Mouse (Mus musculus): Measurements from ENCODE around the gene Gm45844. TPM values are rescaled to one million over a fixed set of nuclear protein-coding genes. Genes with fewer than 3 reads are reported as not detected.
"Not testable (repeated sequence)": the region's sequence is repeated elsewhere in the genome, so short reads cannot be mapped to it uniquely, and the experiment has no call there.

Gene Gm45844
- 10 to 100 TPM in 1 of 2 experiments, 1 to 10 TPM in 1; 9.5 to 10.4 TPM for total RNA-seq (2021)

DNA sequence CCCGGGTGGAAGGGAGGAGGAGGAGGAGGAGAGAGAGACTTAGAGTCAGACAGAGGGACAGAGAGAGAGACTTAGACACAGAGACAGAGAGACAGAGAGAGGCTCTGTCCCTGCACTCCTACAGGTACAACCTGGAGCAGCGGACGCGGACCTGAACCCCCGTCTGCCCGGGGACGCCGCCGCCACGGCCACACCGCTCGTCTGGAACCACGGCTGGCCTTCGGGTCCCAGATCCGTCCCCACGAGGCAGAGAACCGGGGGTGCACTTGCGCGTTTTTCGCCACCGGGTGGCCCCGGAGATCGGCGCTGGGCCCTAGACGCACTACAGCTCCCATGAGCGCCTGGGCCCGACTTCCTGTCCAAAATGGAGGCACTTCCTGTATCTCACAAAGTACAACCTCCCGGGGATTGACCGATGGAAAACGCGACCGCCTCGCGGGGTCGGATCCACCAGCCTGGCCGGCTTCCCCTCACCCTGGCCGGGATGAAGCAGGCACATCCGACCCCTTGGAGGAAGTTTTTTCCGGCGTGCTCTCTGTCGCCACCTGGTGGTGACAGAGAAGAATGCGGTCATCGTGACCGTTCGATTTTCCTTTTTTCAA, at the start of gene Gm45844:
Gene Gm45844 (minus strand): TSS at position 324 of the 602 bp plus-strand sequence.
- intact Hi-C loops (cut with DNase I) = loop anchor here (1.0 to 5.0 kb wide), 2 partner anchors 142 to 156 kb away; partner anchors contain the start of genes Zfp773 and Zfp954
- DNase-seq (ENCODE audit: low spot score in 2 of 2) = peak; percentile 93 to 98

DNA sequence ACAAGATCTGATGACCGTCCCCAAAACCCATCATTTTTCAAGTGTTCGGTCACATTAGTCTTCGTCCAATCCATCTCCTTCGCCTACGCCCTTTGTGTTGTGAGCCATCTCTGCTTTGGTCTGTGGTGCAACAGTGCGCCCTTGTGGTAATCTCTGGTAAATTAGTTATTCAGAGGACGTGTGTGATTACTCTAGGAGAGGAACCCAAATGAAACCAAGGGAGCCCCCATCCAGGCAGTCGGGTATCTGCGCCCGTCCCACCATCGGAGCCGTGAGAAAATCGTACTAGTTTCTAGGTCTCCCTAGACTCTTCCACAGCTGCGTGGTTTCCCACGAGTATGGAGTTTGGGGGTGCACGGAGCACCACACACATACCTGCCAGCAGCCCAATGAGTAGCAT, 17.5 kb upstream of the Gm45844 start:
- DNase-seq (ENCODE audit: low spot score in 2 of 2) = peak; percentile 67 to 69
- intact Hi-C loops (cut with DNase I) = loop anchor here (5.0 kb wide), 2 partner anchors 173 to 933 kb away; partner anchors contain the start of genes Zfp78 and Zfp954

DNA sequence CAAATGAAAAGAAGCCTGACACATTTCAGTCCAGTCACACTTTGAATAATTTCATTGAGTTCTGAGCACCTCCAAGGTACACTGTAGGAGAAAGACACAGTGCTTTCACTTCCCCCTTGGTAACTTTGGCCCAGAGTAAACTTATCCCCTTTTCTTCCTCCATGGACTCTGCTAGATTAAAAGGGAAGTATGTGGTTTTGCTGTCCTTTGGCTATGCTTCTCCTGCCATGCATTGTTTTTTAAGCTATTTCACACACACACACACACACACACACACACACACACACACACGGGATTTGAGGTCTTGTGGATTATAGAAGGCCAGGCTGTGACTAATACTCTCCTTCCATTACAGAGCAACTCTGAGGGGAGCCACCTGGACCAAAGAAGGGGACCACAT, 3.3 kb upstream of the Gm45844 start:
- intact Hi-C loops (cut with DNase I) = loop anchor here (5.0 kb wide), 3 partner anchors 344 to 849 kb away; no protein-coding TSS in a partner anchor
- no peak for DNase-seq (ENCODE audit: low spot score in 2 of 2)

DNA sequence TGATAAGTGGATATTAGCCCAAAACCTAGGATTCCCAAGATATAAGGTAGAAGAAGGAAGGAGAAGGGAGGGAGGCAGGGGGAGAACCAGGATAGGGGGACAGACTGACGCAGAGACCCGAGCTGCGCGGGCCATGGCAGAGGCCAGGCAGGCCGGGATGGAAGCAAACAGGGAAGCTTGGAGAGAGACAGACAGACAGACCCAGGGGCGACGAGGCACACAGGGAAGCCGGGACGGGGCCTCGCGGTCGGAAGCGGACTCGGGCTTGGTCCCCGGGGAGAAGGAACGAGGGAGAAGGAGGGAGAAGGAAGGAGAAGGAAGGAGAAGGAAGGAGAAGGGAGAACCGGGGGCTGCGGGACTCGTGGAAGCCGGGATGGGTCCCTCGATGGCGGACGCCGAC, 533 bp downstream of the Gm45844 start:
- intact Hi-C loops (cut with DNase I) = loop anchor here (5.0 kb wide), 1 partner anchor 155 kb away; the partner anchor contains the start of gene Zfp954
- DNase-seq (ENCODE audit: low spot score in 2 of 2) = not testable (repeated sequence)

DNA sequence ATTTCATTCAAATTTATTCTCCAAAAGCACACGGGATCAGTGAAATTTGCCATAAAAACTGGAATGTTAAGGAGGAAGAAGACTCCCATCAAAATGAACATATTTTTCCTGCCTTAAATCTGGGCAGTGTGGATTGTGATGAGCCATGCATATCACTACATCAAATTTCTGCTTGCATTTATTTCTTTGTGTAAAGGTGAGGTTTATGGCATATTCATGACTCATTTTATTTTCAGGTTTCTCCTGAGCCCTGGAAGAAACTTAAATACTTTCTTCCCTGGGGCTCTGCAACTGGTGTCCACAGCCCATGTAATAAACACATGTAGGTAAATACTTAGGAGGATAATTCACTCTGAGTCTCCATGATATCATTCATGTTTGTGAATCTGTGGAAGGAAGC, 30.9 kb downstream of the Gm45844 start, which contains the start of gene Vmn2r29:
Gene Vmn2r29 (minus strand): TSS at position 101 of the 400 bp plus-strand sequence.
- intact Hi-C loops (cut with DNase I); DNase-seq (ENCODE audit: low spot score in 2 of 2): not testable (repeated sequence)

DNA sequence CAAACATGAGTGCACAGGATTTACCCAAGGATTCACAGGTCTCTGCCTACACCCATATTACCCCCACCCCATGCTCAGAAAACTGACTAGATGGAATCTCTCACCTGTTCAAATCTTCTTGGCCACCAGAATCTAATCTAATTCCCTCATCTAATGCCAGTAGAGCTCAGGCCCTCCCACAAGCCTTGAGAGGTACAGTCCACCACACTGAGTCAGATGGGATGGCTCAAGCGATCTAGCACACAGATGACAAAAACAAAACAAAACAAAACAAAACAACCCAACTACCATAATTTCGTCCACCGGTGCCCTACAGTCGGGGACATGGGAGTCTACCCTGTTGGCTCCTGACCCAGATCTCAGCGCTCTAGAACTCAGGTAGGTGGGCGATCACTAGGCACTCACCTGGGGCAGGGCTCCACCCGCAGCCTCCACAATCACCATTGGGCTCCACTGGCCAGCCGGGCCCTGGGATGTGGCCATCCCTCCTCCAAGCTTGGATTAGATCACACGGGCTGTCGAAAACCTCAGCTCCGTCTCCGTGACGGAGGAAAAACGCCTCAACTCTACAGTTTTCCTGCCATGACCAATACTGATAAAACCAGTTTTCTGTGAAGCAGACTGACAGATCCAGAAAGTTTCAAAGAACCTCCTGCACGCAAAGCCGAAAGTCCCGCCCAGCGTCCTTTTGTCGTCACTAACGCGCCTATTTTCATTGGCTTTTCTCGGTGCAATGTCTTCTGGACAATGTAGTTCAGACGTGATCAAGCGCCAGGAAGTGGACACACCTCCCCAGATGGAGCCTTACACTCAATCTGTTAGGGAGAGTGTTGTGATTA, 68.6 kb downstream of the Gm45844 start, which contains the start of gene Zfp772:
Gene Zfp772 (minus strand): TSS at position 686 of the 839 bp plus-strand sequence.
- intact Hi-C loops (cut with DNase I) = not testable (repeated sequence)

DNA sequence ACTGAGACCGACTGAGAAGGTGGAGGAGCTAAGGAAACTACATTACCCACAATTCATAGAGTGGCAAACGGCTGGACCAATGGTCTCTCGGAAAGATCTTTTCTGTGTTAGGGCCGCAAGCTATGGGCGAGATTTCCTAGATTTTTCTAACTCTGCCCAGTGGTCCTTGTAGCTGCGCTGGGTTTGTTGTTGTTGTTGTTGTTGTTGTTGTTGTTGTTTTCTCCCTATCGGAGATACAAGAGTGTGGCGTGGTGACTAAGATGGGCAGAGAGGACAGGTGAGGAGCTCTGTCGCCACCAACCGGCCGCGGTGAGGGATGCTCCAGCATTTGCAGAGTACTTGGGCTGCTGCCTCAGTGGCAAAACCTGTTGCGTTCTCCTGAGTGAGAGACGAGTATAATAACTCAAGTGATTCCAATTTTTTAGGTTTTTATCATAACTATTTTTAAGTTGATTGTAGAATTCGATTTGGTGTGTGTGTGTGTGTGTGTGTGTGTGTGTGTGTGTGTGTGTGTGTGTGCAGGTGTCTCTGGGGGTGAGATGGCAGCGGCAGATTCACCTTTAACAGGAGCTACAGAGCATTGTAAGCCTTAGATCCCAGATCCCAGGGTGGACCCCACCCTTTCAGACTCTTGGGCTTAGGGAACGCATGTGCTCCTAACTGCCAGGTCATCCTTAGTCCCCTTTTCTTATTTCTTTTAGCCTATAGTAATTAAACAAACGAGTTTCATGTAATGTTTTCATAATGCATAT, 89.7 kb downstream of the Gm45844 start:
- DNase-seq (ENCODE audit: low spot score in 2 of 2) = peak; percentile 79 to 86
- intact Hi-C loops (cut with DNase I) = loop anchor here (5.0 to 10.0 kb wide), 2 partner anchors 66 to 244 kb away; partner anchors contain the start of gene Zfp954

More for the DNA sequence above, 68.6 kb downstream of the Gm45844 start, which contains the start of gene Zfp772:
- DNase-seq (ENCODE audit: low spot score in 2 of 2) = peak; percentile 33 to 69

DNA sequence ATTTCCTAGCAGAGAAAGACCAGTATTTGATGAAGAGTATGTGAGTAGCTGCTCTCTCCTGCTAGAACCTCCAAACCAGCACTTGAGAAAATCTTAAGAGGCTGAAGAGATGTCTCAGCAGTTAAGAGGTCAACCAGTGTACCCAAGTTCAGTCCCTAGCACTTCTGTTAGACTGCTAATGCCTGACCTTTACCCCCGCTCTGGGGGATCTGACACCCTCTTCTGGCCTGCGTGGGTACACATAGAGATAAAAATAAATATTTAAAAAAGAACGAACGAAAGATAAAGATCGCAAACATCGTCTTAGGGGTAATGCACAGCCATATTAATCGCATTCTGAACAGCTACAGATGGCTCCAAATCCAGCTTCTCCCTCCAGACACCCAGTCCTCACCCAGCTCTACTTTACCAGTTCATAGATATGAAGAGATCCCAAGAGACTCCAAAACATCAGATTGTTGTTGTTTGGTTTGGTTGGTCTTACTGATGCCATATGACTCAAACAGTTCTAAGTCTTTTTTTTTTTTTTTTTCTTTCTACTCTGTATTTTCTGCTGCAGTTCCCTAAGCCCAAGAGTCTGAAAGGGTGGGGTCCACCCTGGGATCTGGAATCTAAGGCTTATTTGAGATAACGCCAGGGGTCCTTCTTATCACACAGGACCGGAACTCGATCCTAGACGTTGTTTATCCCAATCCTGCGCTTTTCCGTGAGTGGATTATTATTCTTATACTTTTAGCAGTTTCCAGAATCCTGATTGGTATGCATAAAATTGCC, 90.5 kb downstream of the Gm45844 start:
- intact Hi-C loops (cut with DNase I) = loop anchor here (5.0 to 10.0 kb wide), 2 partner anchors 65 to 243 kb away; partner anchors contain the start of gene Zfp954
- DNase-seq (ENCODE audit: low spot score in 2 of 2) = no peak

DNA sequence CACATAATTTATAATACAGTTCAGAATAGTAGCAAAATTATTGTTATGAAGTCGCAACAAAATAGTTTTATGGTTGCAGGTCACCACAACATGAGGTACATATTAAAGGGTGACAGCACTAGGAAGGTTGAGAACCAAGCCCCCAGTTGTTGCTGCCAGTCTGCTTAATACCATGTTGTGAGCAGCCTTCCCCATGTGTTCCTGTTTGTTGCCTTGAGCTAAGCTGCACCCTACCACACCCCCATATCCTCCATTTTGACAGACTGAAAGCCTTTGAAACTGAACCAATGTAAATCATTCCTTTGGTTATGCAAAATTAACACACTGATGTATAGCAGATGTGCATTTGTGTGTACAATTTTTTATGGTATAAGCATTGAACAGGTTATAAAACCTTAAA, 92.2 kb downstream of the Gm45844 start:
- intact Hi-C loops (cut with DNase I) = loop anchor here (5.0 to 10.0 kb wide), 2 partner anchors 64 to 241 kb away; partner anchors contain the start of gene Zfp954

DNA sequence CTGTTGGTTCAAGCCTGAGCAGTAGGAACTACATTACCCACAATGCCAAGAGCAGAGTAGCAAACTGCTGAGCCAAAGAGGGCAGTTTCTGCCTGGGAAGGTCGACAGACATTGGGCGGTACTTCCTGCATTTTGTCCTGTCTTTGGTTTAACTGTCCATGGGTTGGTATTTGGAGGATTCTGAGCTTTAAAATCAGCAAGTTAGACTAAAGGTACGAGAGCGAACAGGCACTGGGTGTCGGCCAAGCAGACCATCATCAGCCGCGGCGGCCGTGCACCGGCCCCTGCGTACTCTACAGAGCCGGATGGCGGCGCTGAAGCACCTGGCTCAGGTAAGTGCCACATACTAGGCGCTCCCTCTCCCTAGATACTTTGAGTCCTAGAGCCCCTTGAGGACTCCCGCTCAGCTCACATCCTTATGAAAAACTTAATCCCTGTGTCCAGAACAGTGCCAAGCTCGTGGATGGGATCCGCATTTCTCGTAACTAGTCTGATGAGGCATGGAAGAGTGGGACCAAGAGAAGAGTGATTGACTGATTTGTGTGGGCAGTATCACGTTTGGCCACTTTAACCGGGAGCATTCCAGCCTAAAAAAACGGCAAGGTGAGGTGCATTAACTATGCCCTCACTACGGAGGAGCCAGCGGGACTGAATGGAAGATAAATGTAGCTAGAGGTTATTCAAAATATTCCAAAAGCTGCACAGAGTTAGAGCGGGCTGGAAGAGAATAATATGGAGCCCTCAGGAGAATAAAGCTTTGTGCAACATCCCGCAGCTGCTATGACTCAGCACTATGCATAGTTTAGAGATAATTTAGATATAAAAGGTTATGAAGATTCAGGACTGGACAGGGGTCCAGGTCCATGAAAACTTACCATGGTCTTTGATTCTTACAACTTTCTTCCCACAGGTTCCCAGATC, 106.6 kb downstream of the Gm45844 start, which contains the start of gene Zfp418:
Gene Zfp418 (plus strand): TSS at position 104 of the 921 bp plus-strand sequence.
- intact Hi-C loops (cut with DNase I) = loop anchor here (1.0 to 10.0 kb wide), 2 partner anchors 50 to 587 kb away; partner anchors contain the start of gene Zfp954
- DNase-seq (ENCODE audit: low spot score in 2 of 2) = peak; percentile 67 to 90

More for the DNA sequence above, 92.2 kb downstream of the Gm45844 start:
- DNase-seq (ENCODE audit: low spot score in 2 of 2) = no peak

Small RNA genes within 50 kb of the gene (microRNA-seq; reads per million reads assigned to microRNA genes)
- 8.4 to 8.7 reads per million in 2 experiments for gene Mir5620

Other genes starting within 250 kb of the Gm45844 start
- 10 to 100 TPM; 12.2 to 13.8 TPM for gene Zfp954, start 156.8 kb downstream of the Gm45844 start, total RNA-seq (2021)
- 1 to 10 TPM; 2.0 to 2.3 TPM for gene Zfp773, start 141.5 kb downstream of the Gm45844 start, total RNA-seq (2021)
- gene Zfp418, start 107.0 kb downstream of the Gm45844 start, total RNA-seq (2021) = 1 to 10 TPM; 5.7 to 7.9 TPM
- gene Zfp772, start 68.3 kb downstream of the Gm45844 start, total RNA-seq (2021) = 1 to 10 TPM; 8.5 to 8.9 TPM
- 1 to 10 TPM; 1.4 to 2.4 TPM for gene Vmn2r29, start 31.0 kb downstream of the Gm45844 start, total RNA-seq (2021)
- gene Clcn4, start 22.6 kb upstream of the Gm45844 start, total RNA-seq (2021) = 100 to 1,000 TPM; 138 to 141 TPM
- gene Vmn2r30, start 59.3 kb upstream of the Gm45844 start, total RNA-seq (2021) = not detected
- not detected for gene Gm45783, start 96.3 kb upstream of the Gm45844 start, total RNA-seq (2021)
- not detected for gene Vmn2r31, start 121.4 kb upstream of the Gm45844 start, total RNA-seq (2021)
- gene Vmn2r32, start 201.7 kb upstream of the Gm45844 start, total RNA-seq (2021) = not detected

All from left cerebral cortex, postnatal 25 days (tissue).